Mouse (Mus musculus): Measurements from ENCODE around the gene Smpd4. TPM values are rescaled to one million over a fixed set of nuclear protein-coding genes. Genes with fewer than 3 reads are reported as not detected.

The Smpd4 gene
- total and polyA plus RNA-seq, 2 experiments from 2014 or later, result 23.8 to 67.4 TPM

GRCm38 (mm10) chr16:17638036-17638628, 19.0 kb downstream of the Smpd4 start:
- Histone ChIP-seq H3K4me3 (ENCODE audit: low read length) (no peak overlapping the region), H3K9ac (replicated peaks; ENCODE audit: low read length) (no peak overlapping the region), H3K27me3 (ENCODE audit: insufficient read depth, low read length) (no peaks in the 10 kb centered on the region), H3K36me3 (ENCODE audit: insufficient read depth, low read length) (peaks cover 56% of the 10 kb centered on the region), H3K4me1 (ENCODE audit: insufficient read depth, low read length) (no peaks in the 10 kb centered on the region), H3K27ac (no peak overlapping the region), H3K9me3 (ENCODE audit: low read length) (no peaks in the 10 kb centered on the region), H3K4me2 (ENCODE audit: low read depth, low read length) (no peak overlapping the region)
- DNase-seq (ENCODE audit: low spot score) (no peak), ATAC-seq (no peak)
- TF ChIP-seq CTCF (IDR thresholded peaks at IDR 0.05; ENCODE audit: low read depth), result no peak
- WGBS, result 89% methylated on average over 9 of the region's 9 CpGs

DNA sequence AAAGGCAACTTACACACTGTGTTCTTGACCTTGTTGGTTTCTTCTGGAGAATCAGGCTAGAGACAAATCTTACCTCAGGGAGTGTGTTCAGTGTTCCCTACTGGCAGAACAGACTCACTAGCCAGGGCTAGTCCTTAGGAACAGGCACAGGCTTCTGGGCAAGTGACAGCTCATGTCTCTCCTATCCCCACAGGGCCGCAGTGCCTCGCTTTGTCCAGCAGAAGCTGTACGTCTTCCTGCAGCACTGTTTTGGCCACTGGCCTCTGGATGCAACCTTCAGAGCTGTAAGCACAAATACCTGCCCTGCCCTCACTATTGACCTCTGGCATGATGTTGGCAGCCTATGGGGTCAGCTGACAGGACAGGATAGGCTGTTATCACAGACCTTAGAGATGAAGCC, 19.9 kb downstream of the Smpd4 start:
- H3K4me2 ChIP-seq (ENCODE audit: low read depth, low read length), result no peak overlapping the region
- no peak overlapping the region for H3K9ac ChIP-seq (replicated peaks; ENCODE audit: low read length)
- H3K27ac ChIP-seq, result no peak overlapping the region
- WGBS, result 94% methylated on average over 3 of the region's 3 CpGs
- H3K4me1 ChIP-seq (ENCODE audit: insufficient read depth, low read length), result no peaks in the 10 kb centered on the region
- H3K36me3 ChIP-seq (ENCODE audit: insufficient read depth, low read length), result peaks cover 57% of the 10 kb centered on the region
- DNase-seq (ENCODE audit: low spot score), result no peak
- no peaks in the 10 kb centered on the region for H3K9me3 ChIP-seq (ENCODE audit: low read length)
- no peaks in the 10 kb centered on the region for H3K27me3 ChIP-seq (ENCODE audit: insufficient read depth, low read length)
- H3K4me3 ChIP-seq (ENCODE audit: low read length), result no peak overlapping the region
- no peak for ATAC-seq
- no peak for TF ChIP-seq CTCF (IDR thresholded peaks at IDR 0.05; ENCODE audit: low read depth)

DNA sequence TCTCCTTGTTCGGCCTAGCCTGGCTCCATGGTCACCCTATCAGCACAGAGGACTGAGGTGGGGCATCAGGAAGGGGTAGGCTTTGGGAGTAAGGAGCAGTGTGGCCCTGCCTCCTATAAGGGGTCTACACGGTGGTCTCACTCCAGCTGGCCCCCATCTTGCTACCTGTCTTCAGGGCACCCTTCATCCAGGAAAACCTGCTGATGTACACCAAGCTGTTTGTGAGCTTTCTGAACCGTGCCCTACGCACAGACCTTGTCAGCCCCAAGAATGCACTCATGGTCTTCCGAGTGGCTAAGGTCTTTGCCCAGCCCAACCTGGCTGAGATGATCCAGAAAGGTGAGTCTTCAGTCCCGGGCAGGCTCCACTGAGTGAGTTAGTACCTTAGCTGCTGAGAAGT, 20.8 kb downstream of the Smpd4 start:
- Histone ChIP-seq H3K9me3 (ENCODE audit: low read length) (no peaks in the 10 kb centered on the region), H3K4me2 (ENCODE audit: low read depth, low read length) (no peak overlapping the region), H3K36me3 (ENCODE audit: insufficient read depth, low read length) (peaks cover 57% of the 10 kb centered on the region), H3K27me3 (ENCODE audit: insufficient read depth, low read length) (no peaks in the 10 kb centered on the region), H3K27ac (no peak overlapping the region), H3K4me1 (ENCODE audit: insufficient read depth, low read length) (no peaks in the 10 kb centered on the region), H3K9ac (replicated peaks; ENCODE audit: low read length) (no peak overlapping the region), H3K4me3 (ENCODE audit: low read length) (no peak overlapping the region)
- 91% methylated on average over 6 of the region's 6 CpGs for WGBS
- no peak for DNase-seq (ENCODE audit: low spot score)
- TF ChIP-seq CTCF (IDR thresholded peaks at IDR 0.05; ENCODE audit: low read depth), result no peak
- ATAC-seq, result no peak

- H3K9me3 ChIP-seq (ENCODE audit: low read length), result no peaks in the 10 kb centered on the region
- H3K27ac ChIP-seq, result no peak overlapping the region
- ATAC-seq, result no peak
- H3K9ac ChIP-seq (replicated peaks; ENCODE audit: low read length), result no peak overlapping the region
- no peaks in the 10 kb centered on the region for H3K4me1 ChIP-seq (ENCODE audit: insufficient read depth, low read length)
- DNase-seq (ENCODE audit: low spot score), result no peak
- H3K36me3 ChIP-seq (ENCODE audit: insufficient read depth, low read length), result peaks cover 54% of the 10 kb centered on the region
- H3K27me3 ChIP-seq (ENCODE audit: insufficient read depth, low read length), result no peaks in the 10 kb centered on the region
- H3K4me3 ChIP-seq (ENCODE audit: low read length), result no peak overlapping the region
- 89% methylated on average over 9 of the region's 9 CpGs for WGBS
- H3K4me2 ChIP-seq (ENCODE audit: low read depth, low read length), result no peak overlapping the region
- no peak for TF ChIP-seq CTCF (IDR thresholded peaks at IDR 0.05; ENCODE audit: low read depth)
Measured at GRCm38 (mm10) chr16:17640706-17641105, 21.6 kb downstream of the Smpd4 start.

DNA sequence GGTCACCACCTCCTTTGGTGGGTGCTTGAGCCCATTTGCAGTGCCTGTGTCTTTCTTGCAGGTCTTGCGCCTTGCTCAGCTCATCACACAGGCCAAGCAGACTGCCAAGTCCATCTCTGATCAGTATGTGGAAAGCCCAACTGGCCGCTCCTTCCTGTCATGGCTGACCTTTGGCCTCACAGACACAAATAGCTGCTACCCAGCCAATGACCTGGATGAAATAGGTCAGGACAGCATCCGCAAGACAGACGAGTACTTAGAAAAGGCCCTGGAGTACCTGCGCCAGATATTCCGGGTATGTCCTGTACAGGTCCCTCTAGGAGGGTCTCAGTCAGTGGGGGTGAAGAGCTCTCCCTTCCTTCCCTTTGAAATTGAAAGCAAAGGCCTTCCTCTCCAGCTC, 22.1 kb downstream of the Smpd4 start:
- Histone ChIP-seq H3K4me1 (ENCODE audit: insufficient read depth, low read length) (no peaks in the 10 kb centered on the region), H3K27me3 (ENCODE audit: insufficient read depth, low read length) (no peaks in the 10 kb centered on the region), H3K4me2 (ENCODE audit: low read depth, low read length) (no peak overlapping the region), H3K4me3 (ENCODE audit: low read length) (no peak overlapping the region), H3K27ac (no peak overlapping the region), H3K9me3 (ENCODE audit: low read length) (no peaks in the 10 kb centered on the region), H3K36me3 (ENCODE audit: insufficient read depth, low read length) (peaks cover 48% of the 10 kb centered on the region), H3K9ac (replicated peaks; ENCODE audit: low read length) (no peak overlapping the region)
- WGBS, result 71% methylated on average over 6 of the region's 6 CpGs
- TF ChIP-seq CTCF (IDR thresholded peaks at IDR 0.05; ENCODE audit: low read depth), result no peak
- DNase-seq (ENCODE audit: low spot score) (no peak), ATAC-seq (no peak)

DNA sequence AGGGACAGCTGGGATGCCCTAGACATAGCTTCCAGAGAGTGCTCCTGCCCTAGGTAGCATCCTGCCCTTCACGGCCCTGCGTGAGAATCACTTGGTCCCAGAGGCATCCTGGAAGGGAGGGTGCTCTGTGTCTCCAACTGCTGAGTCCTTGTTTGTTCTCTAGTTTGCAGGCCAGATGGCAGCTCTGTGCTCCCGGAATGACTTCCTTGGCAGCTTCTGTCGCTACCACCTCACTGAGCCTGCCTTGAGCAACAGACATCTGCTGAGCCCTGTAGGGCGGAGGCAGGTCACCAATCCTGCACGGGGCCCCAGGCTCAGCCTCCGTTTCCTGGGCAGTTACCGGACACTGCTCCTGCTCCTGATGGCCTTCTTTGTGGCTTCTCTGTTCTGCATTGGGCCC, 23.2 kb downstream of the Smpd4 start:
- Histone ChIP-seq H3K4me2 (ENCODE audit: low read depth, low read length) (no peak overlapping the region), H3K27ac (peak overlapping the region; percentile 52), H3K4me3 (ENCODE audit: low read length) (no peak overlapping the region), H3K27me3 (ENCODE audit: insufficient read depth, low read length) (no peaks in the 10 kb centered on the region), H3K36me3 (ENCODE audit: insufficient read depth, low read length) (peaks cover 46% of the 10 kb centered on the region), H3K9me3 (ENCODE audit: low read length) (no peaks in the 10 kb centered on the region), H3K9ac (replicated peaks; ENCODE audit: low read length) (no peak overlapping the region), H3K4me1 (ENCODE audit: insufficient read depth, low read length) (peaks cover 5% of the 10 kb centered on the region; the same call in 1 of the 2 replicates)
- 71% methylated on average over 8 of the region's 8 CpGs for WGBS
- no peak for ATAC-seq
- no peak for TF ChIP-seq CTCF (IDR thresholded peaks at IDR 0.05; ENCODE audit: low read depth)
- peak; percentile 21 for DNase-seq (ENCODE audit: low spot score)

GRCm38 (mm10) chr16:17643437-17643990, 24.4 kb downstream of the Smpd4 start:
- Histone ChIP-seq H3K27ac (no peak overlapping the region), H3K9ac (replicated peaks; ENCODE audit: low read length) (no peak overlapping the region), H3K4me2 (ENCODE audit: low read depth, low read length) (no peak overlapping the region), H3K4me1 (ENCODE audit: insufficient read depth, low read length) (peaks cover 5% of the 10 kb centered on the region; the same call in 1 of the 2 replicates), H3K27me3 (ENCODE audit: insufficient read depth, low read length) (no peaks in the 10 kb centered on the region), H3K9me3 (ENCODE audit: low read length) (no peaks in the 10 kb centered on the region), H3K4me3 (ENCODE audit: low read length) (no peak overlapping the region), H3K36me3 (ENCODE audit: insufficient read depth, low read length) (peaks cover 44% of the 10 kb centered on the region)
- ATAC-seq (no peak), DNase-seq (ENCODE audit: low spot score) (no peak)
- 87% methylated on average over 4 of the region's 4 CpGs for WGBS
- no peak for TF ChIP-seq CTCF (IDR thresholded peaks at IDR 0.05; ENCODE audit: low read depth)

Measured in hindbrain, postnatal 0 days (tissue).